Mouse (Mus musculus) myocyte (in vitro differentiated cells): Measurements from ENCODE around the gene Slc35f1. TPM values are rescaled to one million over a fixed set of nuclear protein-coding genes. Genes with fewer than 3 reads are reported as not detected.

ENCODE experiments used
- H3K27me3 ChIP-seq: one replicate; pipeline ENCODE4 v1.6.1; 2011; ENCODE audit not compliant: control insufficient read depth, insufficient read depth, insufficient read length
- H3K36me3 ChIP-seq: one replicate; pipeline ENCODE4 v1.6.1; 2011; ENCODE audit not compliant: control insufficient read depth, insufficient read depth
- H3K4me2 ChIP-seq: one replicate; pipeline ENCODE4 v1.6.1; 2011; ENCODE audit warnings: low read depth, control low read depth
- H3K4me3 ChIP-seq: one replicate; pipeline ENCODE4 v1.5.1; 2011; ENCODE audit warnings: mild to moderate bottlenecking, control low read depth, moderate library complexity
- H3K79me2 ChIP-seq: one replicate; pipeline ENCODE4 v1.6.1; 2011; ENCODE audit not compliant: control insufficient read depth, insufficient read depth
- H3ac ChIP-seq: one replicate; pipeline ENCODE4 v1.6.1; 2011; ENCODE audit not compliant: control insufficient read depth, insufficient read length
- CEBPB ChIP-seq: IDR thresholded peaks from 2 replicates; pipeline ENCODE4 v1.6.1; 2011; ENCODE audit warnings: mild to moderate bottlenecking, moderate library complexity; ENCODE audit not compliant: poor library complexity, insufficient read depth, severe bottlenecking
- E2F4 ChIP-seq: IDR thresholded peaks from one replicate; pipeline ENCODE4 v1.6.1; 2011; ENCODE audit warnings: mild to moderate bottlenecking, control low read depth, moderate library complexity; ENCODE audit not compliant: insufficient read depth
- MAX ChIP-seq: IDR thresholded peaks from one replicate; pipeline ENCODE4 v1.6.1; 2011; ENCODE audit warnings: low read depth, mild to moderate bottlenecking, control low read depth
- MYOD1 ChIP-seq, 3 experiments: IDR thresholded peaks; one replicate each; pipeline ENCODE4 v1.6.1; 2011; ENCODE audit warnings: control low read depth in 2 of 3, low read depth in 2 of 3, mild to moderate bottlenecking in 2 of 3, moderate library complexity in 1 of 3; ENCODE audit not compliant: insufficient read length in 2 of 3, control insufficient read depth in 1 of 3
- MYOG ChIP-seq, 3 experiments: IDR thresholded peaks; one replicate each; pipeline ENCODE4 v1.6.1; 2011; ENCODE audit warnings: control low read depth in 2 of 3, low read depth in 2 of 3, mild to moderate bottlenecking in 2 of 3; ENCODE audit not compliant: insufficient read length in 2 of 3, control insufficient read depth in 1 of 3, insufficient read depth in 1 of 3
- POLR2A ChIP-seq: IDR thresholded peaks from one replicate; pipeline ENCODE4 v1.6.1; 2011; ENCODE audit warnings: low read depth, mild to moderate bottlenecking, control low read depth, moderate library complexity; ENCODE audit not compliant: insufficient read length
- POLR2AphosphoS2 ChIP-seq: IDR thresholded peaks from one replicate; pipeline ENCODE4 v1.6.1; 2011; ENCODE audit warnings: low read depth, control low read depth; ENCODE audit not compliant: insufficient read length
- REST ChIP-seq: IDR thresholded peaks from one replicate; pipeline ENCODE4 v1.6.1; 2011; ENCODE audit warnings: mild to moderate bottlenecking, control low read depth, moderate library complexity; ENCODE audit not compliant: insufficient read depth, insufficient read length
- SRF ChIP-seq: IDR thresholded peaks from one replicate; pipeline ENCODE4 v1.6.1; 2011; ENCODE audit warnings: low read depth; ENCODE audit not compliant: control insufficient read depth, insufficient read length
- TCF12 ChIP-seq: IDR thresholded peaks from one replicate; pipeline ENCODE4 v1.6.1; 2011; ENCODE audit warnings: mild to moderate bottlenecking, control low read depth; ENCODE audit not compliant: poor library complexity, insufficient read depth, severe bottlenecking
- TCF3 ChIP-seq: IDR thresholded peaks from one replicate; pipeline ENCODE4 v1.6.1; 2011; ENCODE audit warnings: low read depth, control low read depth; ENCODE audit not compliant: insufficient read length
- USF1 ChIP-seq: IDR thresholded peaks from one replicate; pipeline ENCODE4 v1.6.1; 2011; ENCODE audit warnings: low read depth, mild to moderate bottlenecking, control low read depth, moderate library complexity
- polyA plus RNA-seq: library from polyadenylated mRNA; unstranded; fragments of >200 nt; fragmentation: generic; extraction: Trizol; gene quantifications from one replicate; pipeline ENCODE4 v1.2.1, GENCODE M21; 2012; ENCODE audit warnings: missing spikeins

The Slc35f1 gene
- polyA plus RNA-seq, 1 experiment: not detected

GRCm38 (mm10) chr10:53052521-53052920 lies 362.2 kb downstream of the Slc35f1 start:
- Histone ChIP-seq H3K4me2 (no peak overlapping the region), H3K27me3 (no peaks in the 10 kb centered on the region), H3K4me3 (no peak overlapping the region), H3K36me3 (no peaks in the 10 kb centered on the region), H3ac (no peak overlapping the region), H3K79me2 (no peaks in the 10 kb centered on the region)
- no peak for TF ChIP-seq TCF12

GRCm38 (mm10) chr10:53060745-53061144 lies 370.4 kb downstream of the Slc35f1 start:
- Histone ChIP-seq H3ac (no peak overlapping the region), H3K27me3 (no peaks in the 10 kb centered on the region), H3K4me3 (no peak overlapping the region), H3K4me2 (no peak overlapping the region), H3K36me3 (no peaks in the 10 kb centered on the region), H3K79me2 (no peaks in the 10 kb centered on the region)
- TF ChIP-seq POLR2AphosphoS2: no peak
- TF ChIP-seq TCF3: no peak
- no peak for TF ChIP-seq MYOG (IDR thresholded peaks at IDR 0.05; ENCODE audit: control insufficient read depth in 1 of 3, insufficient read depth in 1 of 3, insufficient read length in 2 of 3, low read depth in 2 of 3)
- TF ChIP-seq USF1: no peak
- TF ChIP-seq TCF12: no peak
- TF ChIP-seq E2F4: no peak
- TF ChIP-seq SRF: no peak
- no peak for TF ChIP-seq REST
- no peak for TF ChIP-seq MYOD1 (IDR thresholded peaks at IDR 0.05; ENCODE audit: control insufficient read depth in 1 of 3, insufficient read length in 2 of 3, low read depth in 2 of 3)
- no peak for TF ChIP-seq CEBPB
- no peak for TF ChIP-seq MAX

- Histone ChIP-seq H3K4me3 (no peak overlapping the region), H3ac (no peak overlapping the region), H3K36me3 (no peaks in the 10 kb centered on the region), H3K79me2 (no peaks in the 10 kb centered on the region), H3K27me3 (no peaks in the 10 kb centered on the region), H3K4me2 (no peak overlapping the region)
- TF ChIP-seq TCF3 (no peak), MAX (no peak), MYOG (IDR thresholded peaks at IDR 0.05; ENCODE audit: control insufficient read depth in 1 of 3, insufficient read depth in 1 of 3, insufficient read length in 2 of 3, low read depth in 2 of 3) (no peak), TCF12 (no peak), USF1 (no peak), E2F4 (no peak), REST (no peak), CEBPB (no peak), POLR2A (no peak), MYOD1 (IDR thresholded peaks at IDR 0.05; ENCODE audit: control insufficient read depth in 1 of 3, insufficient read length in 2 of 3, low read depth in 2 of 3) (no peak), SRF (no peak), POLR2AphosphoS2 (no peak)
Observed at GRCm38 (mm10) chr10:53062741-53063140, 372.4 kb downstream of the Slc35f1 start.

- Histone ChIP-seq H3K27me3 (no peaks in the 10 kb centered on the region), H3K36me3 (no peaks in the 10 kb centered on the region), H3K79me2 (no peaks in the 10 kb centered on the region), H3ac (no peak overlapping the region), H3K4me2 (no peak overlapping the region), H3K4me3 (no peak overlapping the region)
- no peak for TF ChIP-seq MYOD1 (IDR thresholded peaks at IDR 0.05; ENCODE audit: control insufficient read depth in 1 of 3, insufficient read length in 2 of 3, low read depth in 2 of 3)
- TF ChIP-seq CEBPB: no peak
- no peak for TF ChIP-seq POLR2A
- no peak for TF ChIP-seq POLR2AphosphoS2
- TF ChIP-seq REST: no peak
- no peak for TF ChIP-seq TCF3
- no peak for TF ChIP-seq MAX
- no peak for TF ChIP-seq SRF
- no peak for TF ChIP-seq USF1
- TF ChIP-seq MYOG (IDR thresholded peaks at IDR 0.05; ENCODE audit: control insufficient read depth in 1 of 3, insufficient read depth in 1 of 3, insufficient read length in 2 of 3, low read depth in 2 of 3): no peak
- no peak for TF ChIP-seq E2F4
- TF ChIP-seq TCF12: no peak
Observed at GRCm38 (mm10) chr10:53087811-53088210, 397.5 kb downstream of the Slc35f1 start.

- Histone ChIP-seq H3K4me3 (no peak overlapping the region), H3K27me3 (no peaks in the 10 kb centered on the region), H3K79me2 (no peaks in the 10 kb centered on the region), H3ac (no peak overlapping the region), H3K36me3 (no peaks in the 10 kb centered on the region), H3K4me2 (no peak overlapping the region)
- TF ChIP-seq TCF12 (no peak), USF1 (no peak), POLR2AphosphoS2 (no peak), SRF (no peak), CEBPB (no peak), MYOD1 (IDR thresholded peaks at IDR 0.05; ENCODE audit: control insufficient read depth in 1 of 3, insufficient read length in 2 of 3, low read depth in 2 of 3) (no peak), TCF3 (no peak), MYOG (IDR thresholded peaks at IDR 0.05; ENCODE audit: control insufficient read depth in 1 of 3, insufficient read depth in 1 of 3, insufficient read length in 2 of 3, low read depth in 2 of 3) (no peak), REST (no peak), POLR2A (no peak), E2F4 (no peak), MAX (no peak)
Observed at GRCm38 (mm10) chr10:53091525-53091924, 401.2 kb downstream of the Slc35f1 start.
